Mouse (Mus musculus): Measurements from ENCODE around the gene Itpkb.

DNA sequence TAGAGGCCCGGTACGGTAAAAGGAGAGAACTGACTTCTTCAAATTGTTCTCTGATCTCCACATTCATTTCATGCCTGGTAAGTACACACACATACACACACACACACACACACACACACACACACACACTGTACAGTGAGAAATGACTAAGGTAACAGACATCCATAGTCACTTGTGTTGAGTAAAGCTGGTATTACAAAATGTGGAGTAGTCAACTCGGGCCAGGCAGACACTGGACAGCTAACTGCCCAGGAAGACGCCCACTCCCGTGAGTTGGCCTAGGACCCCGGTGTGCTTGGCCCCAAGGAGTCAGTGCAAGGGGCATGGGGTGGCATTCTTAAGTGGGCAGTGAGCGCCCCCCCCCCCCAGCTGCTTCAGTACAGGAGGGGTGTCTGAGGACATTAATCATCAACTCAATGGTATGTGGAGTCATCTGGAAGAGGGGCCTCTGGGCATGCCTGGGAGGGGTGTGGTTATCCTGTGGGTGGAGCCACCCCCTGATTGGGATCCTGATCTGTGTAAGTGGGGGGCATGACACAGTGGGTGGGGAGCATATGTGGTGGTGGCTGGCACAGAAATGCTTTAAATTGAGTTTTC lies 41.3 kb upstream of the Itpkb start:
- no peak for TF ChIP-seq CTCF (IDR thresholded peaks at IDR 0.05; ENCODE audit: borderline replicate concordance, extremely low read depth, insufficient read depth, insufficient read length)
- no peak for TF ChIP-seq POLR2A (IDR thresholded peaks at IDR 0.05; ENCODE audit: borderline replicate concordance, extremely low read depth, insufficient read depth, insufficient read length, poor library complexity, severe bottlenecking)
